Mouse (Mus musculus) hindbrain, embryonic 13.5 days (tissue): Measurements from ENCODE around the gene Snx30. TPM values are rescaled to one million over a fixed set of nuclear protein-coding genes. Genes with fewer than 3 reads are reported as not detected.

Experiments
- ATAC-seq: fragments of 200-750 bp; cut with Nextera tagmentation; 2 replicates; pipeline ENCODE4 v1.8.0; 2017; ENCODE audit warnings: moderate TSS enrichment; ENCODE audit not compliant: low FRiP score
- H3K27ac ChIP-seq: fragments of 300-500 bp; sonication (generic); 2 replicates; pipeline ENCODE4 v1.5.1; 2015; ENCODE audit warnings: inconsistent platforms, mild to moderate bottlenecking, moderate library complexity
- H3K27me3 ChIP-seq: fragments of 300-500 bp; sonication (generic); 2 replicates; pipeline ENCODE4 v1.6.1; 2015; ENCODE audit warnings: mild to moderate bottlenecking, inconsistent platforms
- H3K36me3 ChIP-seq: fragments of 300-500 bp; sonication (generic); 2 replicates; pipeline ENCODE4 v1.6.1; 2015; ENCODE audit warnings: mild to moderate bottlenecking, inconsistent platforms
- H3K4me1 ChIP-seq: fragments of 300-500 bp; sonication (generic); replicated peaks from 2 replicates; pipeline ENCODE4 v1.6.1; 2015; ENCODE audit warnings: inconsistent platforms
- H3K4me2 ChIP-seq: fragments of 300-500 bp; sonication (generic); 2 replicates; pipeline ENCODE4 v1.6.1; 2015; ENCODE audit warnings: inconsistent platforms, mild to moderate bottlenecking, moderate library complexity
- H3K4me3 ChIP-seq: fragments of 300-500 bp; sonication (generic); 2 replicates; pipeline ENCODE4 v1.5.1; 2015; ENCODE audit warnings: mild to moderate bottlenecking, inconsistent platforms
- H3K9ac ChIP-seq: fragments of 300-500 bp; sonication (generic); 2 replicates; pipeline ENCODE4 v1.6.1; 2015; ENCODE audit warnings: mild to moderate bottlenecking, inconsistent platforms
- H3K9me3 ChIP-seq: fragments of 300-500 bp; sonication (generic); 2 replicates; pipeline ENCODE4 v1.6.1; 2016; ENCODE audit warnings: inconsistent platforms
- WGBS: fragments of 180-500 bp; shearing (Covaris S2); methylation state at CpG from one replicate; pipeline ENCODE4 v1.1.7; 2015; 5-methylcytosine and 5-hydroxymethylcytosine counted together
- polyA plus RNA-seq: library from polyadenylated mRNA; unstranded; fragments of >200 nt; fragmentation: Nextera tagmentation; extraction: Ambion mirVana; gene quantifications from 2 replicates; pipeline ENCODE4 v1.2.1, GENCODE M21; 2015

Gene Snx30
- polyA plus RNA-seq, 1 experiment from 2014 or later, result 14.2 TPM

DNA sequence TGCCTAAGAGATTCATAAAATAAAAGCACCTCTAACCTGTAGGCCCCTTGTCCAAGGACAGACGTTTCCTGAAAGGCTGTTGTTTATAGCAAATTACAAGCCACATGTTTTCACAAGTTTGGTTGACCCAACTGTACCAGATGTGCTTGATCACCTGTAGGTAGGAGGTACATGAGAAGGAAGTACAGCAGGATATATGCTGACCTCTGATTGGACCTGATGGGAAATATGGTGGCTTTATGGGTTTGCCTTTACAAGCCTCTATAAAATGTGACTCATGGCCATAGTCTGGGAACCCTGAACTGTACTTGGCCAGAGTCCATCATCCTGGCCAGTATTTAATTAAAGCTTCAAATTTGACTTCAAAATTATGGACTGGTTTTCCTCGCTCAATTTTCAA lies 131.9 kb downstream of the Snx30 start:
- Histone ChIP-seq H3K4me1 (no peaks in the 10 kb centered on the region), H3K4me3 (no peak overlapping the region), H3K4me2 (no peak overlapping the region), H3K36me3 (no peaks in the 10 kb centered on the region), H3K9me3 (no peaks in the 10 kb centered on the region), H3K9ac (no peak overlapping the region), H3K27me3 (no peaks in the 10 kb centered on the region), H3K27ac (no peak overlapping the region)
- no peak for ATAC-seq
- 87% methylated on average over 2 of the region's 2 CpGs for WGBS

Other genes starting within 250 kb of the Snx30 start
- 41.4 and 46.8 TPM in 2 replicates for gene Hsdl2, start 224.3 kb upstream of the Snx30 start, polyA plus RNA-seq
- 61.9 and 65.4 TPM in 2 replicates for gene E130308A19Rik, start 179.6 kb upstream of the Snx30 start, polyA plus RNA-seq
- gene Inip, start 4.3 kb upstream of the Snx30 start, polyA plus RNA-seq, result 69.3 and 70.9 TPM in 2 replicates
- 0.08 TPM in 1 of 2 replicates, not detected in the other for gene Slc46a2, start 109.2 kb downstream of the Snx30 start, polyA plus RNA-seq
- not detected in 2 replicates for gene Mup4, start 154.9 kb downstream of the Snx30 start, polyA plus RNA-seq
- not detected in 2 replicates for gene Mup6, start 158.5 kb downstream of the Snx30 start, polyA plus RNA-seq